In genomic region chr1:172463387-172464333, GRCm38 (mm10) we compare ENCODE assay signal across 17 mouse cellular contexts. TPM values are rescaled to one million over a fixed set of nuclear protein-coding genes. Genes with fewer than 3 reads are reported as not detected.
"Had no signal": no experiment of that assay in that cellular context is flagged by ENCODE, and none has a peak within 500 bp of the region (broad histone marks: within the 10 kb centered on the region; RNA-seq: fewer than 3 reads in every experiment).

No protein-coding gene starts in this region.

- H3K27ac ChIP-seq: kidney, embryonic 15.5 days; left cerebral cortex, adult 2 months; limb, embryonic 10.5 days; liver, embryonic 15.5 days; midbrain, embryonic 10.5 days; neural tube, embryonic 15.5 days; stomach, embryonic 15.5 days had no signal

- H3K9me3 ChIP-seq: kidney, embryonic 15.5 days; limb, embryonic 10.5 days; liver, embryonic 15.5 days; midbrain, embryonic 10.5 days; neural tube, embryonic 15.5 days; stomach, embryonic 15.5 days had no signal

- DNase-seq: kidney, adult 2 months; kidney, postnatal 14 days; lung, embryonic 14.5 days; lung, postnatal 10 days; lung, postnatal 4 days; midbrain, embryonic 14.5 days; right cerebral cortex, postnatal 4 days; thymus, postnatal 36 days had no signal

- H3K36me3 ChIP-seq: kidney, embryonic 15.5 days; limb, embryonic 10.5 days; liver, embryonic 15.5 days; midbrain, embryonic 10.5 days; neural tube, embryonic 15.5 days; stomach, embryonic 15.5 days had no signal

- H3K9ac ChIP-seq: kidney, embryonic 15.5 days; liver, embryonic 15.5 days; lung, embryonic 14.5 days; neural tube, embryonic 15.5 days; stomach, embryonic 15.5 days had no signal

- H3K4me2 ChIP-seq: kidney, embryonic 15.5 days; liver, embryonic 15.5 days; lung, embryonic 14.5 days; neural tube, embryonic 15.5 days; stomach, embryonic 15.5 days had no signal

- H3K4me3 ChIP-seq: kidney, embryonic 15.5 days; left cerebral cortex, adult 2 months; limb, embryonic 10.5 days; liver, embryonic 15.5 days; midbrain, embryonic 10.5 days; myocyte; neural tube, embryonic 15.5 days; stomach, embryonic 15.5 days had no signal

- H3K4me1 ChIP-seq: limb, embryonic 10.5 days; liver, embryonic 15.5 days; midbrain, embryonic 10.5 days; neural tube, embryonic 15.5 days; stomach, embryonic 15.5 days had no signal

- H3K27me3 ChIP-seq: kidney, embryonic 15.5 days; liver, embryonic 15.5 days; neural tube, embryonic 15.5 days; stomach, embryonic 15.5 days had no signal

RNA-seq across cellular contexts. Expression of gene Slamf9, which starts 11.5 kb away (rescaled TPM):
- total RNA-seq: layer of hippocampus, postnatal 25 days had no signal
- polyA plus RNA-seq: midbrain, embryonic 14.5 days had no signal

RNA-seq across cellular contexts. Expression of gene Cfap45, which starts 56.9 kb away (rescaled TPM):
- polyA plus RNA-seq: myocyte had no signal
